Comparison of ENCODE assay signal across 30 mouse cellular contexts in genomic region chr12:71431116-71431515, GRCm38 (mm10).
DNase-seq lines count a peak whose midpoint lies in the region; ATAC-seq and TF ChIP-seq lines count a peak whose summit lies in the region.
"Had no signal": no experiment of that assay in that cellular context is flagged by ENCODE, and none has a peak within 500 bp of the region (broad histone marks: within the 10 kb centered on the region; RNA-seq: fewer than 3 reads in every experiment).

No protein-coding gene starts in this region.

- no peaks in the 10 kb centered on the region for H3K4me1 ChIP-seq in midbrain, postnatal 0 days (ENCODE audit: insufficient read depth, low read length)
- peaks cover 11% of the 10 kb centered on the region for H3K4me1 ChIP-seq in midbrain, embryonic 16.5 days (ENCODE audit: control insufficient read depth, insufficient read depth, low read length)
- H3K4me1 ChIP-seq in cerebellum, adult 2 months (ENCODE audit: control insufficient read depth, insufficient read depth, low read length), result peaks cover 17% of the 10 kb centered on the region; the same call in 1 of the 2 replicates
- H3K4me1 ChIP-seq: liver, embryonic 12.5 days had no signal

- no peak overlapping the region for H3K9ac ChIP-seq in midbrain, postnatal 0 days (replicated peaks; ENCODE audit: low read length, poor library complexity, severe bottlenecking)
- H3K9ac ChIP-seq in midbrain, embryonic 16.5 days (ENCODE audit: low read depth, low read length), result no peak overlapping the region
- H3K9ac ChIP-seq: forebrain, postnatal 0 days; heart, embryonic 15.5 days; hindbrain, embryonic 14.5 days; liver, embryonic 12.5 days; midbrain, embryonic 13.5 days; neural tube, embryonic 15.5 days had no signal

- peak; percentile 30 for DNase-seq in midbrain, postnatal 0 days (ENCODE audit: low spot score)
- DNase-seq in cerebellum, adult 2 months, result peak; percentile 78 to 90
- peak; percentile 74 to 84 for DNase-seq in cerebellum, postnatal 14 days
- DNase-seq in embryo, embryonic 9.5 days (ENCODE audit: extremely low spot score), result no peak
- DNase-seq in right cerebral cortex, postnatal 14 days, result no peak
- no peak for DNase-seq in spleen, adult 12 weeks (ENCODE audit: low spot score)
- DNase-seq: adrenal gland, postnatal 14 days; forebrain, postnatal 0 days; gastrocnemius, postnatal 25 days; heart, adult 11 months; heart, postnatal 4 days; kidney, adult 11 months; kidney, postnatal 14 days; lung, adult 18-20 months; lung, postnatal 10 days; right cerebral cortex, postnatal 25 days; thymus, adult 18-20 months; thymus, postnatal 25 days had no signal

- no peaks in the 10 kb centered on the region for H3K9me3 ChIP-seq in midbrain, postnatal 0 days (ENCODE audit: low read length)
- no peaks in the 10 kb centered on the region for H3K9me3 ChIP-seq in midbrain, embryonic 16.5 days (replicated peaks; ENCODE audit: control insufficient read depth, low read length, poor library complexity, severe bottlenecking)
- H3K9me3 ChIP-seq: heart, embryonic 10.5 days; heart, embryonic 15.5 days; liver, embryonic 12.5 days; midbrain, embryonic 13.5 days; neural tube, embryonic 15.5 days had no signal

- no peak for TF ChIP-seq CTCF in midbrain, postnatal 0 days (IDR thresholded peaks at IDR 0.05)
- TF ChIP-seq CTCF in cerebellum, adult 2 months (IDR thresholded peaks at IDR 0.05; ENCODE audit: borderline replicate concordance, insufficient read depth, low read depth, low read length), result no peak

- H3K4me2 ChIP-seq in midbrain, postnatal 0 days (ENCODE audit: low read depth, low read length, poor library complexity, severe bottlenecking), result no peak overlapping the region
- H3K4me2 ChIP-seq in midbrain, embryonic 16.5 days (ENCODE audit: low read length), result no peak overlapping the region
- H3K4me2 ChIP-seq: heart, embryonic 15.5 days; hindbrain, embryonic 14.5 days; liver, embryonic 12.5 days; midbrain, embryonic 13.5 days; neural tube, embryonic 15.5 days had no signal

- TF ChIP-seq POLR2A in cerebellum, adult 2 months (IDR thresholded peaks at IDR 0.05; ENCODE audit: borderline replicate concordance, insufficient read depth, low read length), result no peak

- 75% methylated on average over 8 of the region's 8 CpGs for WGBS in midbrain, postnatal 0 days
- WGBS in midbrain, embryonic 16.5 days, result 82% methylated on average over 8 of the region's 8 CpGs
- WGBS in cerebellum, adult 2 months, result 11% methylated on average over 8 of the region's 8 CpGs

- H3K36me3 ChIP-seq in midbrain, postnatal 0 days (ENCODE audit: insufficient read depth, low read length), result no peaks in the 10 kb centered on the region
- H3K36me3 ChIP-seq in midbrain, embryonic 16.5 days (ENCODE audit: control insufficient read depth, insufficient read depth, low read length), result no peaks in the 10 kb centered on the region
- H3K36me3 ChIP-seq: heart, embryonic 10.5 days; heart, embryonic 15.5 days; liver, embryonic 12.5 days; midbrain, embryonic 13.5 days; neural tube, embryonic 15.5 days had no signal

- no peak overlapping the region for H3K4me3 ChIP-seq in midbrain, postnatal 0 days (ENCODE audit: low read depth, low read length)
- H3K4me3 ChIP-seq in midbrain, embryonic 16.5 days (ENCODE audit: low read depth, low read length), result no peak overlapping the region
- no peak overlapping the region for H3K4me3 ChIP-seq in cerebellum, adult 2 months (replicated peaks; ENCODE audit: insufficient read depth, low read depth, low read length)
- H3K4me3 ChIP-seq: erythroblast, embryonic 14.5 days; heart, embryonic 10.5 days; heart, embryonic 15.5 days; liver, embryonic 12.5 days; midbrain, embryonic 13.5 days; neural tube, embryonic 15.5 days had no signal

- H3K27ac ChIP-seq in midbrain, postnatal 0 days (ENCODE audit: low read depth, low read length), result no peak overlapping the region
- H3K27ac ChIP-seq in midbrain, embryonic 16.5 days (ENCODE audit: low read length), result no peak overlapping the region
- H3K27ac ChIP-seq in cerebellum, adult 2 months (ENCODE audit: insufficient read depth, low read length), result peak overlapping the region; percentile 52; the same call in 1 of the 2 replicates
- H3K27ac ChIP-seq: heart, embryonic 10.5 days; heart, embryonic 15.5 days; hindbrain, embryonic 14.5 days; liver, embryonic 12.5 days; macrophage; midbrain, embryonic 13.5 days; neural tube, embryonic 15.5 days; stomach, postnatal 0 days had no signal

- H3K27me3 ChIP-seq in midbrain, postnatal 0 days (ENCODE audit: insufficient read depth, low read length), result no peaks in the 10 kb centered on the region
- no peaks in the 10 kb centered on the region for H3K27me3 ChIP-seq in midbrain, embryonic 16.5 days (ENCODE audit: control insufficient read depth, insufficient read depth, low read depth, low read length)
- H3K27me3 ChIP-seq in cerebellum, adult 2 months (ENCODE audit: control insufficient read depth, insufficient read depth, low read length), result no peaks in the 10 kb centered on the region
- H3K27me3 ChIP-seq: heart, embryonic 15.5 days; liver, embryonic 12.5 days; midbrain, embryonic 13.5 days; neural tube, embryonic 15.5 days had no signal

- no peak for ATAC-seq in midbrain, postnatal 0 days (ENCODE audit: low FRiP score)
- no peak for ATAC-seq in midbrain, embryonic 16.5 days
- ATAC-seq: CD4-positive, CD25-positive, alpha-beta regulatory T cell, adult 4 months; forebrain, postnatal 0 days; inflammation-experienced regulatory T-cells, adult 6 months; liver, embryonic 12.5 days; midbrain, embryonic 13.5 days had no signal

Comparison
In these comparisons a context has a peak if more than half of its experiments do, and no peak if none do; other contexts are left out.
1. DNase-seq: peak in midbrain, postnatal 0 days (single experiment), cerebellum, adult 2 months (2 of 2) and cerebellum, postnatal 14 days (2 of 2); none in embryo, embryonic 9.5 days (single experiment), right cerebral cortex, postnatal 14 days (single experiment) and spleen, adult 12 weeks (single experiment).